Comparison of ENCODE assay signal across 25 mouse cellular contexts in the genomic region with DNA sequence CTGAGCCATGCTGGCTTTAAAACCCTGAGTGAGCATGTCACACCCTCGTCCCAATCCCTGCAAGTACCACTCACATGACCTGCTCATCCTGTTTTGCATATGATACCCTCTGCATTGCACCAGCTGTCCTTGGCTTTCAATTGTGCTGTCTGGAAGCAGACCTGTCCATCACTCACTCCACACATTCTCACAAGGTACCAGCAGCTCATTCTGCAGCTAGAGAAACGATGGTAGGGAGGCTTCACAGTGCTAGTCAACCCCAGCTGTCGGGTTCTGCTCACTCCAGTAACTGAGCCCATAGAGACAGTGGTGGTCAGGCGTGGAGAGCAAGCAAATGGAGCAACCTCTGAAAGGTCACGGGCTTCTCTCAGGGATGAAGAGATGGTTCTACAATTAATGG.
DNase-seq lines count a peak whose midpoint lies in the region; ATAC-seq and TF ChIP-seq lines count a peak whose summit lies in the region.
"Had no signal": no experiment of that assay in that cellular context is flagged by ENCODE, and none has a peak within 500 bp of the region (broad histone marks: within the 10 kb centered on the region; RNA-seq: fewer than 3 reads in every experiment).

No protein-coding gene starts in this region.

- H3K4me1 ChIP-seq in forebrain, embryonic 12.5 days, result peaks cover 28% of the 10 kb centered on the region
- no peaks in the 10 kb centered on the region for H3K4me1 ChIP-seq in forebrain, postnatal 0 days (ENCODE audit: insufficient read depth)
- peaks cover 13% of the 10 kb centered on the region for H3K4me1 ChIP-seq in limb, embryonic 13.5 days
- H3K4me1 ChIP-seq in limb, embryonic 10.5 days, result peaks cover 6% of the 10 kb centered on the region; the same call in 1 of the 2 replicates
- H3K4me1 ChIP-seq in CH12.LX (ENCODE audit: control insufficient read depth in 1 of 2, insufficient read depth in 2 of 2), result peaks cover 2 to 22% of the 10 kb centered on the region in 2 experiments; a peak in 2 of 4 replicates

- H3K36me3 ChIP-seq in forebrain, embryonic 12.5 days (replicated peaks), result peaks cover 5% of the 10 kb centered on the region; the same call in 1 of the 2 replicates
- no peaks in the 10 kb centered on the region for H3K36me3 ChIP-seq in forebrain, postnatal 0 days (ENCODE audit: insufficient read depth)
- H3K36me3 ChIP-seq in limb, embryonic 13.5 days, result no peaks in the 10 kb centered on the region
- peaks cover 32% of the 10 kb centered on the region for H3K36me3 ChIP-seq in limb, embryonic 10.5 days
- peaks cover 0 to 35% of the 10 kb centered on the region in 2 experiments for H3K36me3 ChIP-seq in CH12.LX (replicated peaks in 1 of 2; ENCODE audit: control insufficient read depth in 1 of 2, insufficient read depth in 1 of 2, low read length in 1 of 2)
- H3K36me3 ChIP-seq: embryonic facial prominence, embryonic 12.5 days; heart, embryonic 13.5 days had no signal

- no peak overlapping the region for H3K9ac ChIP-seq in forebrain, embryonic 12.5 days
- H3K9ac ChIP-seq in forebrain, postnatal 0 days, result no peak overlapping the region
- H3K9ac ChIP-seq in limb, embryonic 13.5 days, result no peak overlapping the region
- H3K9ac ChIP-seq in CH12.LX (ENCODE audit: insufficient read depth, low read depth), result no peak overlapping the region
- H3K9ac ChIP-seq: embryonic facial prominence, embryonic 12.5 days; forebrain, embryonic 13.5 days; heart, embryonic 13.5 days; hindbrain, embryonic 12.5 days had no signal

- in situ Hi-C loops in CH12.LX (cut with MboI; ENCODE audit: low pct_ligation_motif_present, low pct_unique_long_range_greater_than_20kb, low sequenced_read_pairs), result no loop called here

- TF ChIP-seq RAD21 in CH12.LX (IDR thresholded peaks at IDR 0.05; ENCODE audit: low read depth, low read length), result no peak

- DNase-seq in forebrain, postnatal 0 days, result no peak
- DNase-seq in limb, embryonic 10.5 days (ENCODE audit: low spot score), result no peak
- DNase-seq in CH12.LX (ENCODE audit: extremely low read depth) (no peak), ZHBTc4 (ENCODE audit: low read depth, low spot score) (peak; percentile 41)
- DNase-seq in right cerebral cortex, postnatal 10 days (ENCODE audit: low spot score in 2 of 2), result no peak
- no peak for DNase-seq in thymus, postnatal 25 days
- DNase-seq: adrenal gland, postnatal 10 days; adrenal gland, postnatal 36 days; B cell, adult 2 months; cerebellum, adult 18-20 months; cerebellum, adult 9-10 months; cerebellum, postnatal 14 days; gastrocnemius, postnatal 25 days; heart, adult 2 months had no signal

- no peaks in the 10 kb centered on the region for H3K27me3 ChIP-seq in forebrain, embryonic 12.5 days
- no peaks in the 10 kb centered on the region for H3K27me3 ChIP-seq in forebrain, postnatal 0 days (ENCODE audit: insufficient read depth, low read length)
- no peaks in the 10 kb centered on the region for H3K27me3 ChIP-seq in limb, embryonic 13.5 days
- no peaks in the 10 kb centered on the region for H3K27me3 ChIP-seq in limb, embryonic 10.5 days (ENCODE audit: low read depth, poor library complexity, severe bottlenecking)
- no peaks in the 10 kb centered on the region for H3K27me3 ChIP-seq in CH12.LX (replicated peaks)
- H3K27me3 ChIP-seq: embryonic facial prominence, embryonic 12.5 days; forebrain, embryonic 13.5 days; heart, embryonic 13.5 days; hindbrain, embryonic 12.5 days had no signal

- H3K9me3 ChIP-seq in forebrain, embryonic 12.5 days, result no peaks in the 10 kb centered on the region
- H3K9me3 ChIP-seq in forebrain, postnatal 0 days (ENCODE audit: low read length), result no peaks in the 10 kb centered on the region
- H3K9me3 ChIP-seq in limb, embryonic 13.5 days, result no peaks in the 10 kb centered on the region
- H3K9me3 ChIP-seq in limb, embryonic 10.5 days (replicated peaks), result no peaks in the 10 kb centered on the region
- H3K9me3 ChIP-seq in CH12.LX (replicated peaks; ENCODE audit: low read length), result no peaks in the 10 kb centered on the region
- H3K9me3 ChIP-seq: embryonic facial prominence, embryonic 12.5 days; forebrain, embryonic 13.5 days; heart, embryonic 10.5 days; heart, embryonic 13.5 days; hindbrain, embryonic 12.5 days had no signal

- dilution Hi-C loops in CH12.LX (cut with MboI; ENCODE audit: extremely low pct_ligation_motif_present, extremely low pct_unique_long_range_greater_than_20kb, low sequenced_read_pairs), result no loop called here

- no peak for TF ChIP-seq EP300 in CH12.LX (IDR thresholded peaks at IDR 0.05; ENCODE audit: low read length)

- no peak for TF ChIP-seq CTCF in forebrain, postnatal 0 days (IDR thresholded peaks at IDR 0.05; ENCODE audit: low read depth)
- no peak for TF ChIP-seq CTCF in CH12.LX (conservative IDR thresholded peaks at IDR 0.05 in 1 of 2, IDR thresholded peaks at IDR 0.05 in 1 of 2; ENCODE audit: low read depth in 2 of 2, low read length in 2 of 2)

- ATAC-seq in forebrain, embryonic 12.5 days (ENCODE audit: low FRiP score), result no peak
- no peak for ATAC-seq in forebrain, postnatal 0 days
- ATAC-seq in limb, embryonic 13.5 days (ENCODE audit: low FRiP score, low read depth), result peak; percentile 69; the same call in 1 of the 2 replicates
- ATAC-seq: forebrain, embryonic 13.5 days; forebrain, embryonic 16.5 days; hindbrain, embryonic 16.5 days; intestine, embryonic 16.5 days had no signal

- 0 out of 2 replicates have a peak overlapping the region, but pooled peaks have one; percentile 9 for H3K27ac ChIP-seq in forebrain, embryonic 12.5 days
- H3K27ac ChIP-seq in forebrain, postnatal 0 days (ENCODE audit: low read depth, low read length), result no peak overlapping the region
- no peak overlapping the region for H3K27ac ChIP-seq in limb, embryonic 13.5 days
- no peak overlapping the region for H3K27ac ChIP-seq in limb, embryonic 10.5 days
- H3K27ac ChIP-seq in CH12.LX (ENCODE audit: insufficient read depth, low read depth), result no peak overlapping the region
- H3K27ac ChIP-seq: embryonic facial prominence, embryonic 12.5 days; forebrain, embryonic 13.5 days; heart, adult 2 months; heart, embryonic 10.5 days; heart, embryonic 13.5 days; hindbrain, embryonic 12.5 days had no signal

- WGBS in forebrain, embryonic 12.5 days, result 74% methylated on average over 5 of the region's 5 CpGs
- WGBS in forebrain, postnatal 0 days, result 75% methylated on average over 5 of the region's 5 CpGs
- WGBS in limb, embryonic 13.5 days, result 81% methylated on average over 5 of the region's 5 CpGs
- WGBS in limb, embryonic 10.5 days, result 90% methylated on average over 5 of the region's 5 CpGs

- H3K79me2 ChIP-seq in CH12.LX (replicated peaks; ENCODE audit: control insufficient read depth, extremely low read depth, insufficient read depth, poor library complexity, severe bottlenecking), result no peaks in the 10 kb centered on the region

- no peak for TF ChIP-seq POLR2A in CH12.LX (IDR thresholded peaks at IDR 0.05; ENCODE audit: low read depth, low read length)

- H3K4me3 ChIP-seq in forebrain, embryonic 12.5 days (replicated peaks), result no peak overlapping the region
- no peak overlapping the region for H3K4me3 ChIP-seq in forebrain, postnatal 0 days (ENCODE audit: low read depth, low read length)
- no peak overlapping the region for H3K4me3 ChIP-seq in limb, embryonic 13.5 days
- no peak overlapping the region for H3K4me3 ChIP-seq in limb, embryonic 10.5 days
- no peak overlapping the region for H3K4me3 ChIP-seq in CH12.LX (replicated peaks in 1 of 3; ENCODE audit: low read depth in 2 of 3, low read length in 2 of 3, poor library complexity in 1 of 3)
- H3K4me3 ChIP-seq: embryonic facial prominence, embryonic 12.5 days; erythroblast, embryonic 14.5 days; forebrain, embryonic 13.5 days; heart, adult 2 months; heart, embryonic 10.5 days; heart, embryonic 13.5 days; hindbrain, embryonic 12.5 days had no signal

- no peak overlapping the region for H3K4me2 ChIP-seq in forebrain, embryonic 12.5 days
- no peak overlapping the region for H3K4me2 ChIP-seq in forebrain, postnatal 0 days (ENCODE audit: low read depth)
- H3K4me2 ChIP-seq in limb, embryonic 13.5 days (replicated peaks), result no peak overlapping the region
- H3K4me2 ChIP-seq in CH12.LX (ENCODE audit: insufficient read depth, low read depth, poor library complexity, severe bottlenecking), result no peak overlapping the region
- H3K4me2 ChIP-seq: embryonic facial prominence, embryonic 12.5 days; forebrain, embryonic 13.5 days; heart, embryonic 13.5 days; hindbrain, embryonic 12.5 days had no signal

TF ChIP-seq in CH12.LX, 34 proteins besides CTCF, POLR2A, EP300 and RAD21:
- TF ChIP-seq POLR2AphosphoS2 (IDR thresholded peaks at IDR 0.05; ENCODE audit: low read depth, low read length) (no peak), MEF2A (IDR thresholded peaks at IDR 0.05; ENCODE audit: borderline replicate concordance, low read depth, low read length) (no peak), IRF4 (IDR thresholded peaks at IDR 0.05; ENCODE audit: low read depth, low read length) (no peak), JUND (conservative IDR thresholded peaks at IDR 0.05; ENCODE audit: low read depth, low read length) (no peak), BHLHE40 (IDR thresholded peaks at IDR 0.05; ENCODE audit: low read depth, low read length) (0 out of 2 replicates have a peak, but pooled peaks have one; percentile 6), MYC (IDR thresholded peaks at IDR 0.05; ENCODE audit: low read depth, low read length) (no peak), TBP (conservative IDR thresholded peaks at IDR 0.05; ENCODE audit: low read depth, low read length) (no peak)
